Mouse (Mus musculus): ENCODE data around the gene Fam81a.

The Fam81a gene

GRCm38 (mm10) chr9:70142460-70142859, at the start of gene Fam81a:
Fam81a (minus strand) TSS chr9:70142560.
- DNase-seq: no peak

- DNase-seq: no peak
Observed at GRCm38 (mm10) chr9:70182639-70183038, 40.3 kb upstream of the Fam81a start.

GRCm38 (mm10) chr9:70181719-70182118, 39.4 kb upstream of the Fam81a start:
- no peak for DNase-seq

- DNase-seq: no peak
Observed at GRCm38 (mm10) chr9:70176291-70176690, 33.9 kb upstream of the Fam81a start.

- no peak for DNase-seq
Observed at GRCm38 (mm10) chr9:70174896-70175295, 32.5 kb upstream of the Fam81a start.

GRCm38 (mm10) chr9:70174291-70174848, 32.0 kb upstream of the Fam81a start:
- DNase-seq: no peak

GRCm38 (mm10) chr9:70168973-70169372, 26.6 kb upstream of the Fam81a start:
- DNase-seq: no peak

GRCm38 (mm10) chr9:70160071-70160470, 17.7 kb upstream of the Fam81a start:
- no peak for DNase-seq

- DNase-seq: no peak
Observed at GRCm38 (mm10) chr9:70147618-70148017, 5.3 kb upstream of the Fam81a start.

GRCm38 (mm10) chr9:70145426-70145825, 3.1 kb upstream of the Fam81a start:
- DNase-seq: no peak

- DNase-seq: no peak
Observed at GRCm38 (mm10) chr9:70143326-70143725, 966 bp upstream of the Fam81a start.

GRCm38 (mm10) chr9:70141885-70142326, 454 bp downstream of the Fam81a start:
- DNase-seq: no peak

- DNase-seq: peak; percentile 2
Observed at GRCm38 (mm10) chr9:70140871-70141796, 1.2 kb downstream of the Fam81a start.

GRCm38 (mm10) chr9:70140340-70140739, 2.0 kb downstream of the Fam81a start:
- no peak for DNase-seq

- DNase-seq: no peak
Observed at GRCm38 (mm10) chr9:70139331-70139885, 3.0 kb downstream of the Fam81a start.

- no peak for DNase-seq
Observed at GRCm38 (mm10) chr9:70138511-70138910, 3.8 kb downstream of the Fam81a start.

- DNase-seq: no peak
Observed at GRCm38 (mm10) chr9:70137991-70138390, 4.4 kb downstream of the Fam81a start.

GRCm38 (mm10) chr9:70135186-70135585, 7.2 kb downstream of the Fam81a start:
- no peak for DNase-seq

- DNase-seq: no peak
Observed at GRCm38 (mm10) chr9:70134716-70135115, 7.6 kb downstream of the Fam81a start.

GRCm38 (mm10) chr9:70134215-70134614, 8.1 kb downstream of the Fam81a start:
- DNase-seq: no peak

GRCm38 (mm10) chr9:70130786-70131185, 11.6 kb downstream of the Fam81a start:
- DNase-seq: no peak

GRCm38 (mm10) chr9:70111869-70112286, 30.5 kb downstream of the Fam81a start:
- no peak for DNase-seq

- DNase-seq: no peak
Observed at GRCm38 (mm10) chr9:70110871-70111270, 31.5 kb downstream of the Fam81a start.

GRCm38 (mm10) chr9:70109279-70109678, 33.1 kb downstream of the Fam81a start:
- DNase-seq: peak; percentile 42

All from cerebellum, adult 9-11 months (tissue).